Comparison of ENCODE assay signal across 8 mouse cellular contexts in genomic region chr1:46854036-46854900, GRCm38 (mm10). TPM values are rescaled to one million over a fixed set of nuclear protein-coding genes. Genes with fewer than 3 reads are reported as not detected.
A peak's percentile ranks its signal among the peaks of the same experiment; 100 is the strongest.
DNase-seq lines count a peak whose midpoint lies in the region; ATAC-seq and TF ChIP-seq lines count a peak whose summit lies in the region.

No protein-coding gene starts in this region.

- DNase-seq in heart, adult 2 months = no peak
- no peak for DNase-seq in heart, adult 11 months
- peak; percentile 50 for DNase-seq in MN1 (ENCODE audit: low spot score)
- peak; percentile 73 for DNase-seq in large intestine, adult 2 months (ENCODE audit: low read depth, low spot score)
- no peak for DNase-seq in gastrocnemius, postnatal 4 days (ENCODE audit: low spot score in 2 of 2)
- DNase-seq in thymus, postnatal 25 days = no peak

- TF ChIP-seq EP300 in heart, adult 2 months (IDR thresholded peaks at IDR 0.05; ENCODE audit: insufficient read depth, low read depth, low read length) = no peak

- H3K9ac ChIP-seq in heart, adult 2 months (ENCODE audit: low read depth, low read length) = peak overlapping the region; percentile 68
- peak overlapping the region; percentile 99 for H3K9ac ChIP-seq in heart, embryonic 11.5 days (ENCODE audit: low read depth, low read length)
- H3K9ac ChIP-seq in midbrain, embryonic 15.5 days = peak overlapping the region; percentile 98; the same call in 1 of the 2 replicates

- H3K4me1 ChIP-seq in heart, adult 2 months (ENCODE audit: control insufficient read depth, insufficient read depth, low read length) = peaks cover 1% of the 10 kb centered on the region; the same call in 1 of the 2 replicates
- no peaks in the 10 kb centered on the region for H3K4me1 ChIP-seq in heart, embryonic 11.5 days (ENCODE audit: control insufficient read depth, insufficient read depth, low read length)
- peaks cover 36% of the 10 kb centered on the region for H3K4me1 ChIP-seq in midbrain, embryonic 15.5 days

- peak overlapping the region; percentile 77 for H3K4me2 ChIP-seq in heart, embryonic 11.5 days
- peak overlapping the region; percentile 68 for H3K4me2 ChIP-seq in midbrain, embryonic 15.5 days

- WGBS in heart, adult 2 months = 16% methylated on average over 18 of the region's 18 CpGs
- 33% methylated on average over 18 of the region's 18 CpGs for WGBS in heart, embryonic 11.5 days (ENCODE audit: insufficient replicate concordance)
- WGBS in large intestine, adult 2 months = 19% methylated on average over 18 of the region's 18 CpGs
- WGBS in midbrain, embryonic 15.5 days = 24% methylated on average over 18 of the region's 18 CpGs

- H3K27me3 ChIP-seq in heart, adult 2 months (ENCODE audit: control insufficient read depth, insufficient read depth, low read length) = no peaks in the 10 kb centered on the region
- H3K27me3 ChIP-seq in heart, embryonic 11.5 days (ENCODE audit: control insufficient read depth, insufficient read depth, low read length) = no peaks in the 10 kb centered on the region
- H3K27me3 ChIP-seq in midbrain, embryonic 15.5 days (replicated peaks) = no peaks in the 10 kb centered on the region

- intact Hi-C loops in heart, adult 2 months (cut with DNase I) = loop anchor here (5.0 kb wide), 2 partner anchors 53 to 68 kb away; no protein-coding TSS in a partner anchor

- TF ChIP-seq CTCF in heart, adult 2 months (IDR thresholded peaks at IDR 0.05) = no peak

- H3K4me3 ChIP-seq in heart, adult 2 months = peak overlapping the region; percentile 60
- peak overlapping the region; percentile 85 for H3K4me3 ChIP-seq in heart, embryonic 11.5 days (ENCODE audit: low read depth, low read length)
- peak overlapping the region; percentile 81 for H3K4me3 ChIP-seq in midbrain, embryonic 15.5 days

- TF ChIP-seq POLR2A in heart, adult 2 months (IDR thresholded peaks at IDR 0.05; ENCODE audit: insufficient read depth, low read depth, low read length) = peak; percentile 88; the same call in 1 of the 2 replicates

- H3K36me3 ChIP-seq in heart, adult 2 months (ENCODE audit: control insufficient read depth, insufficient read depth, low read length) = peaks cover 9% of the 10 kb centered on the region
- H3K36me3 ChIP-seq in heart, embryonic 11.5 days (ENCODE audit: control insufficient read depth, insufficient read depth, low read length) = no peaks in the 10 kb centered on the region
- H3K36me3 ChIP-seq in midbrain, embryonic 15.5 days (replicated peaks) = no peaks in the 10 kb centered on the region

- peak; percentile 61; the same call in 1 of the 2 replicates for ATAC-seq in heart, embryonic 11.5 days (replicated peaks; ENCODE audit: insufficient number of reproducible peaks, low FRiP score, low TSS enrichment)
- no peak; the same call in 1 of the 2 replicates for ATAC-seq in midbrain, embryonic 15.5 days (replicated peaks)

- no peaks in the 10 kb centered on the region for H3K79me2 ChIP-seq in heart, adult 2 months (replicated peaks; ENCODE audit: control insufficient read depth, insufficient read depth, low read length)

- H3K27ac ChIP-seq in heart, adult 2 months = peak overlapping the region; percentile 98
- peak overlapping the region; percentile 99 for H3K27ac ChIP-seq in heart, embryonic 11.5 days (ENCODE audit: low read depth, low read length)
- H3K27ac ChIP-seq in midbrain, embryonic 15.5 days = peak overlapping the region; percentile 99

- H3K9me3 ChIP-seq in heart, embryonic 11.5 days (replicated peaks; ENCODE audit: control insufficient read depth, low read length) = no peaks in the 10 kb centered on the region
- H3K9me3 ChIP-seq in midbrain, embryonic 15.5 days = no peaks in the 10 kb centered on the region

RNA-seq across cellular contexts. Expression of gene Slc39a10, which starts 38.4 kb away (rescaled TPM):
- total RNA-seq in heart, adult 2 months (2021) = 10 to 100 TPM in 1 of 2 experiments, 1 to 10 TPM in 1; 9.2 to 10.3 TPM
- polyA plus RNA-seq in heart, adult 2 months (2012; rRNA removed) = 3.5 and 6.7 TPM in 2 replicates
- 48.0 and 50.5 TPM in 2 replicates for polyA plus RNA-seq in heart, embryonic 11.5 days (2014; fragmentation: Nextera tagmentation; extraction: Ambion mirVana)
- polyA plus RNA-seq in large intestine, adult 2 months (2012; rRNA removed) = 2.1 and 2.4 TPM in 2 replicates
- polyA plus RNA-seq in midbrain, embryonic 15.5 days (2015; fragmentation: Nextera tagmentation; extraction: Ambion mirVana) = 67.8 and 70.4 TPM in 2 replicates
- total RNA-seq in gastrocnemius, postnatal 4 days (2021) = 10 to 100 TPM; 14.5 to 16.7 TPM

Comparison
In these comparisons a context has a peak if more than half of its experiments do, and no peak if none do; other contexts are left out.
1. DNase-seq: peak in MN1 (single experiment) and large intestine, adult 2 months (single experiment); none in heart, adult 2 months (0 of 2), heart, adult 11 months (single experiment), gastrocnemius, postnatal 4 days (0 of 2) and thymus, postnatal 25 days (single experiment).
2. Peak in every context shown above with its lines, with median percentiles within 50 percentile points of each other: H3K27ac ChIP-seq, H3K4me3 ChIP-seq and H3K9ac ChIP-seq.